Mouse (Mus musculus): ENCODE measurements around the gene Diaph3.

- TF ChIP-seq CTCF (IDR thresholded peaks at IDR 0.05; ENCODE audit: insufficient read depth, low read length) (no peak), POLR2A (IDR thresholded peaks at IDR 0.05; ENCODE audit: borderline replicate concordance, extremely low read depth, low read depth, low read length) (no peak)
Measured at GRCm38 (mm10) chr14:87140963-87141486, at the start of gene Diaph3.

All from lung, adult 2 months (tissue).